Mouse (Mus musculus) CH12.LX (cell line): ENCODE measurements around the gene Mrpl23. TPM values are rescaled to one million over a fixed set of nuclear protein-coding genes. Genes with fewer than 3 reads are reported as not detected.

ENCODE experiments used
- DNase-seq: peaks from one replicate; pipeline ENCODE4 v3.0.0-alpha.2; 2013; ENCODE audit errors: extremely low read depth
- H3K27ac ChIP-seq: 2 replicates; pipeline ENCODE4 v1.5.1; 2012; ENCODE audit warnings: low read depth, mild to moderate bottlenecking, control low read depth, moderate library complexity; ENCODE audit not compliant: insufficient read depth
- H3K27me3 ChIP-seq: replicated peaks from 2 replicates; pipeline ENCODE3; 2012; ENCODE audit warnings: inconsistent platforms
- H3K36me3 ChIP-seq, 2 experiments: replicated peaks in 1 of 2; 2 replicates each; pipeline versions ENCODE3 to v1.6.1; 2012; ENCODE audit warnings: inconsistent platforms in 1 of 2, low read length in 1 of 2, mild to moderate bottlenecking in 1 of 2, mixed read lengths in 1 of 2, moderate library complexity in 1 of 2; ENCODE audit not compliant: control insufficient read depth in 1 of 2, insufficient read depth in 1 of 2
- H3K4me1 ChIP-seq, 2 experiments: 2 replicates each; pipeline ENCODE4 v1.6.1; 2012; ENCODE audit warnings: inconsistent platforms in 1 of 2, moderate library complexity in 1 of 2; ENCODE audit not compliant: insufficient read depth in 2 of 2, control insufficient read depth in 1 of 2
- H3K4me2 ChIP-seq: 2 replicates; pipeline ENCODE4 v1.6.1; 2012; ENCODE audit warnings: low read depth, mild to moderate bottlenecking, control low read depth; ENCODE audit not compliant: poor library complexity, insufficient read depth, severe bottlenecking
- H3K4me3 ChIP-seq, 3 experiments: fragments of 150-350 bp in 1 of 3; sonication (generic) in 1 of 3; replicated peaks in 1 of 3; 2 replicates each; pipeline versions ENCODE3 to v1.5.1; 2011 to 2012; ENCODE audit warnings: low read depth in 2 of 3, low read length in 2 of 3, mild to moderate bottlenecking in 2 of 3, moderate library complexity in 2 of 3, control low read depth in 1 of 3, improper control_type of control experiment in 1 of 3, inconsistent platforms in 1 of 3, mixed read lengths in 1 of 3; ENCODE audit not compliant: poor library complexity in 1 of 3
- H3K79me2 ChIP-seq: replicated peaks from 2 replicates; pipeline ENCODE4 v1.6.1; 2012; ENCODE audit warnings: mild to moderate bottlenecking, moderate library complexity; ENCODE audit not compliant: control insufficient read depth, poor library complexity, insufficient read depth, severe bottlenecking; ENCODE audit errors: extremely low read depth
- H3K9ac ChIP-seq: 2 replicates; pipeline ENCODE4 v1.6.1; 2012; ENCODE audit warnings: low read depth, mild to moderate bottlenecking, control low read depth, moderate library complexity; ENCODE audit not compliant: insufficient read depth
- H3K9me3 ChIP-seq: replicated peaks from 2 replicates; pipeline ENCODE3; 2012; ENCODE audit warnings: low read length, inconsistent platforms, mixed read lengths
- BHLHE40 ChIP-seq: IDR thresholded peaks from 2 replicates; pipeline ENCODE4 v1.6.1; 2011; ENCODE audit warnings: mild to moderate bottlenecking, low read depth, low read length, improper control_type of control experiment
- CHD1 ChIP-seq: IDR thresholded peaks from 2 replicates; pipeline ENCODE4 v1.6.1; 2012; ENCODE audit warnings: low read depth, low read length, improper control_type of control experiment, inconsistent platforms
- CHD2 ChIP-seq: IDR thresholded peaks from 2 replicates; pipeline ENCODE4 v1.6.1; 2011; ENCODE audit warnings: low read length, improper control_type of control experiment
- CTCF ChIP-seq, 2 experiments: IDR thresholded peaks in 1 of 2; conservative IDR thresholded peaks in 1 of 2; 2 replicates each; pipeline ENCODE4 v1.5.1; 2011 to 2012; ENCODE audit warnings: low read depth in 2 of 2, low read length in 2 of 2, improper control_type of control experiment in 1 of 2, inconsistent platforms in 1 of 2, mild to moderate bottlenecking in 1 of 2, moderate library complexity in 1 of 2
- ELF1 ChIP-seq: IDR thresholded peaks from 2 replicates; pipeline ENCODE4 v1.6.1; 2014; ENCODE audit warnings: low read depth, mild to moderate bottlenecking, inconsistent platforms, low read length, improper control_type of control experiment
- EP300 ChIP-seq: IDR thresholded peaks from 2 replicates; pipeline ENCODE4 v1.6.1; 2011; ENCODE audit warnings: low read length, improper control_type of control experiment
- ETS1 ChIP-seq: conservative IDR thresholded peaks from 2 replicates; pipeline ENCODE4 v1.6.1; 2012; ENCODE audit warnings: low read depth, mild to moderate bottlenecking, inconsistent platforms, low read length, improper control_type of control experiment, moderate library complexity
- JUN ChIP-seq: IDR thresholded peaks from 2 replicates; pipeline ENCODE4 v1.6.1; 2011; ENCODE audit warnings: low read depth, mild to moderate bottlenecking, low read length, improper control_type of control experiment, moderate library complexity; ENCODE audit not compliant: insufficient read depth
- JUND ChIP-seq: conservative IDR thresholded peaks from 2 replicates; pipeline ENCODE4 v1.6.1; 2011; ENCODE audit warnings: low read depth, low read length, improper control_type of control experiment
- MAFK ChIP-seq: IDR thresholded peaks from 2 replicates; pipeline ENCODE4 v1.6.1; 2011; ENCODE audit warnings: low read length, improper control_type of control experiment; ENCODE audit not compliant: insufficient replicate concordance
- MXI1 ChIP-seq: IDR thresholded peaks from 2 replicates; pipeline ENCODE4 v1.6.1; 2011; ENCODE audit warnings: mild to moderate bottlenecking, low read depth, low read length, improper control_type of control experiment
- MYC ChIP-seq: IDR thresholded peaks from 2 replicates; pipeline ENCODE4 v1.6.1; 2011; ENCODE audit warnings: low read depth, mild to moderate bottlenecking, improper control_type of control experiment, low read length
- NRF1 ChIP-seq: IDR thresholded peaks from 2 replicates; pipeline ENCODE4 v1.6.1; 2014; ENCODE audit warnings: low read depth, mild to moderate bottlenecking, inconsistent platforms, low read length, improper control_type of control experiment, moderate library complexity
- POLR2A ChIP-seq: IDR thresholded peaks from 2 replicates; pipeline ENCODE4 v1.6.1; 2011; ENCODE audit warnings: low read depth, mild to moderate bottlenecking, improper control_type of control experiment, low read length
- POLR2AphosphoS2 ChIP-seq: IDR thresholded peaks from 2 replicates; pipeline ENCODE4 v1.6.1; 2011; ENCODE audit warnings: low read depth, low read length, improper control_type of control experiment
- RAD21 ChIP-seq: IDR thresholded peaks from 2 replicates; pipeline ENCODE4 v1.6.1; 2011; ENCODE audit warnings: low read depth, mild to moderate bottlenecking, low read length, improper control_type of control experiment, moderate library complexity
- RCOR1 ChIP-seq: conservative IDR thresholded peaks from 2 replicates; pipeline ENCODE4 v1.6.1; 2012; ENCODE audit warnings: low read depth, mild to moderate bottlenecking, inconsistent platforms, low read length, improper control_type of control experiment
- SIN3A ChIP-seq: IDR thresholded peaks from 2 replicates; pipeline ENCODE4 v1.6.1; 2012; ENCODE audit warnings: low read length, improper control_type of control experiment, inconsistent platforms
- SMC3 ChIP-seq: IDR thresholded peaks from 2 replicates; pipeline ENCODE4 v1.6.1; 2011; ENCODE audit warnings: low read depth, low read length, improper control_type of control experiment
- TBP ChIP-seq: conservative IDR thresholded peaks from 2 replicates; pipeline ENCODE4 v1.6.1; 2011; ENCODE audit warnings: low read depth, low read length, improper control_type of control experiment
- TCF12 ChIP-seq: IDR thresholded peaks from 2 replicates; pipeline ENCODE4 v1.6.1; 2014; ENCODE audit warnings: low read depth, mild to moderate bottlenecking, inconsistent platforms, low read length, improper control_type of control experiment
- USF2 ChIP-seq: conservative IDR thresholded peaks from 2 replicates; pipeline ENCODE4 v1.6.1; 2011; ENCODE audit warnings: low read depth, low read length, improper control_type of control experiment
- ZC3H11A ChIP-seq: IDR thresholded peaks from 2 replicates; pipeline ENCODE4 v1.6.1; 2012; ENCODE audit warnings: low read depth, mild to moderate bottlenecking, inconsistent platforms, low read length, improper control_type of control experiment
- ZKSCAN1 ChIP-seq: IDR thresholded peaks from 2 replicates; pipeline ENCODE4 v1.6.1; 2012; ENCODE audit warnings: low read depth, inconsistent platforms, low read length, improper control_type of control experiment, borderline replicate concordance
- ZNF384 ChIP-seq: IDR thresholded peaks from 2 replicates; pipeline ENCODE4 v1.6.1; 2012; ENCODE audit warnings: low read depth, low read length, improper control_type of control experiment, inconsistent platforms
- dilution Hi-C: fragments of 300-500 bp; cut with MboI; formaldehyde crosslinking; loops from 2 replicates; pipeline ENCODE4 v1.14.3; 2020; ENCODE audit warnings: low sequenced_read_pairs; ENCODE audit not compliant: extremely low pct_unique_long_range_greater_than_20kb, extremely low pct_ligation_motif_present
- in situ Hi-C: fragments of 300-500 bp; cut with MboI; formaldehyde crosslinking; loops from 3 replicates; pipeline ENCODE4 v1.14.3; 2019; ENCODE audit warnings: low sequenced_read_pairs, low pct_ligation_motif_present, low pct_unique_long_range_greater_than_20kb, mixed read lengths
- polyA plus RNA-seq: library from polyadenylated mRNA; unstranded; fragments of >175 nt; gene quantifications from 2 replicates; pipeline ENCODE4 v1.2.1, GENCODE M21; 2012; ENCODE audit warnings: low read depth; ENCODE audit not compliant: insufficient read length
- total RNA-seq, 2 experiments: library from RNA; depleted of rRNA; stranded (reverse); fragments of 300-350 nt in 1 of 2; fragments of >200 nt in 1 of 2; gene quantifications; 2 replicates each; pipeline ENCODE4 v1.2.3; 2012 to 2014

Gene Mrpl23
- total and polyA plus RNA-seq, 3 experiments = 8.3 to 71.2 (median 70.8) TPM

- TF ChIP-seq MYC (no peak), TCF12 (no peak), ZKSCAN1 (no peak), SMC3 (no peak), TBP (no peak), ETS1 (no peak), ELF1 (no peak), EP300 (no peak), RAD21 (no peak), USF2 (no peak), POLR2AphosphoS2 (no peak), SIN3A (no peak), NRF1 (no peak)
- TF ChIP-seq, all 38 proteins: peak for 0
- Histone ChIP-seq H3K9me3 (no peaks in the 10 kb centered on the region), H3K36me3 (no peaks in the 10 kb centered on the region), H3K27me3 (peaks cover 94% of the 10 kb centered on the region), H3K4me1 (no peaks in the 10 kb centered on the region), H3K4me2 (no peak overlapping the region), H3K27ac (no peak overlapping the region), H3K79me2 (no peaks in the 10 kb centered on the region), H3K9ac (no peak overlapping the region), H3K4me3 (no peak overlapping the region)
- dilution Hi-C loops (no loop called here), in situ Hi-C loops (no loop called here)
- DNase-seq = no peak
Measured at GRCm38 (mm10) chr7:142571458-142572220, 39.2 kb downstream of the Mrpl23 start.

GRCm38 (mm10) chr7:142572343-142572742 is 39.9 kb downstream of the Mrpl23 start:
- Histone ChIP-seq H3K9ac (no peak overlapping the region), H3K36me3 (no peaks in the 10 kb centered on the region), H3K4me3 (no peak overlapping the region), H3K27me3 (peaks cover 94% of the 10 kb centered on the region), H3K4me2 (no peak overlapping the region), H3K27ac (no peak overlapping the region), H3K4me1 (no peaks in the 10 kb centered on the region), H3K79me2 (no peaks in the 10 kb centered on the region), H3K9me3 (no peaks in the 10 kb centered on the region)
- dilution Hi-C loops = no loop called here
- no peak for TF ChIP-seq CHD2
- TF ChIP-seq MAFK = no peak
- no peak for TF ChIP-seq ZNF384
- no peak for TF ChIP-seq RAD21
- TF ChIP-seq ZKSCAN1 = no peak
- no peak for TF ChIP-seq CHD1
- TF ChIP-seq MXI1 = no peak
- TF ChIP-seq ZC3H11A = no peak
- no peak for TF ChIP-seq EP300
- no peak for TF ChIP-seq RCOR1
- no peak for TF ChIP-seq JUND
- no peak for TF ChIP-seq CTCF (conservative IDR thresholded peaks at IDR 0.05 in 1 of 2, IDR thresholded peaks at IDR 0.05 in 1 of 2; ENCODE audit: low read depth in 2 of 2, low read length in 2 of 2)
- TF ChIP-seq SMC3 = no peak
- no peak for TF ChIP-seq TBP
- TF ChIP-seq POLR2A = no peak
- TF ChIP-seq BHLHE40 = no peak
- TF ChIP-seq JUN = no peak
- TF ChIP-seq USF2 = no peak
- no peak for TF ChIP-seq NRF1
- TF ChIP-seq MYC = no peak
- in situ Hi-C loops = no loop called here
- no peak for DNase-seq
